Mouse (Mus musculus) olfactory bulb, adult 2 months (tissue): ENCODE measurements around the gene R3hdm4.
"Not testable (repeated sequence)": the region's sequence is repeated elsewhere in the genome, so short reads cannot be mapped to it uniquely, and the experiment has no call there.

Source experiments
- CTCF ChIP-seq: fragments of 200-500 bp; IDR thresholded peaks from 2 replicates; pipeline ENCODE4 v1.5.1; 2012; ENCODE audit warnings: low read depth, mild to moderate bottlenecking, low read length, moderate library complexity; ENCODE audit not compliant: insufficient read depth
- POLR2A ChIP-seq: fragments of 200-500 bp; IDR thresholded peaks from 2 replicates; pipeline ENCODE4 v1.6.1; 2012; ENCODE audit warnings: mild to moderate bottlenecking, low read depth, low read length, moderate library complexity; ENCODE audit not compliant: insufficient read depth

DNA sequence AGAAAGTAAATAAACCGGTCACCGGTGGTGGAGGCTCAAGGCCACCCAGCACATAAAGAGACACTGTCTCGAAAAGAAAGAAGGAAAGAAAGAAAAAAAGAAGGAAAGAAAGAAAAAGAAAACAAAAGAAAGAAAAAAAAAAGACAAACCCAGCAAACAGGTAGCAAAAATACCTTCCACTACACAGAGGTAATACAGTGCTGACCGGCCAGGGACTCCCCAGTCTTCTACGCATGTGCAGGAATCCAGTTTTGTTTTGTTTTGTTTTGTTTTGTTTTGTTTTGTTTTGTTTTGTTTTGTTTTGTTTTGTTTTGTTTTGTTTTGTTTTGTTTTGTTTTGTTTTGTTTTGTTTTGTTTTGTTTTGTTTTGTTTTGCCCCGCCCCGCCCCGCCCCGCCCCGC lies 38.4 kb upstream of the R3hdm4 start:
- TF ChIP-seq CTCF, POLR2A: not testable (repeated sequence)
